Mouse (Mus musculus): ENCODE results near the gene Irgm1. TPM values are rescaled to one million over a fixed set of nuclear protein-coding genes. Genes with fewer than 3 reads are reported as not detected.
"Not testable (repeated sequence)": the region's sequence is repeated elsewhere in the genome, so short reads cannot be mapped to it uniquely, and the experiment has no call there.

Irgm1 gene
- polyA plus RNA-seq, 1 experiment from 2014 or later: 2.2 TPM

- no peak overlapping the region for H3K9ac ChIP-seq (ENCODE audit: low read length)
- ATAC-seq: no peak
- no peaks in the 10 kb centered on the region for H3K36me3 ChIP-seq (ENCODE audit: control insufficient read depth, insufficient read depth, low read length)
- no peak overlapping the region for H3K4me3 ChIP-seq (ENCODE audit: low read depth, low read length)
- H3K9me3 ChIP-seq (replicated peaks; ENCODE audit: control insufficient read depth, low read length): no peaks in the 10 kb centered on the region
- no peaks in the 10 kb centered on the region for H3K27me3 ChIP-seq (replicated peaks; ENCODE audit: control insufficient read depth, insufficient read depth, low read length)
- no peak overlapping the region for H3K27ac ChIP-seq (ENCODE audit: low read depth, low read length)
- DNase-seq (ENCODE audit: low spot score): no peak
- H3K4me1 ChIP-seq (ENCODE audit: control insufficient read depth, insufficient read depth, low read length): peaks cover 12% of the 10 kb centered on the region
- WGBS: 35% methylated on average over 2 of the region's 2 CpGs
- H3K4me2 ChIP-seq (ENCODE audit: low read length): no peak overlapping the region
Measured at GRCm38 (mm10) chr11:48850240-48850639, 21.2 kb downstream of the Irgm1 start.

- no peak for ATAC-seq
- no peaks in the 10 kb centered on the region for H3K4me1 ChIP-seq (ENCODE audit: control insufficient read depth, insufficient read depth, low read length)
- H3K4me2 ChIP-seq (ENCODE audit: low read length): no peak overlapping the region
- H3K9ac ChIP-seq (ENCODE audit: low read length): no peak overlapping the region
- no peaks in the 10 kb centered on the region for H3K9me3 ChIP-seq (replicated peaks; ENCODE audit: control insufficient read depth, low read length)
- H3K4me3 ChIP-seq (ENCODE audit: low read depth, low read length): no peak overlapping the region
- no peak for DNase-seq (ENCODE audit: low spot score)
- WGBS: 54% methylated on average over 5 of the region's 5 CpGs
- H3K27me3 ChIP-seq (replicated peaks; ENCODE audit: control insufficient read depth, insufficient read depth, low read length): no peaks in the 10 kb centered on the region
- H3K36me3 ChIP-seq (ENCODE audit: control insufficient read depth, insufficient read depth, low read length): no peaks in the 10 kb centered on the region
- H3K27ac ChIP-seq (ENCODE audit: low read depth, low read length): no peak overlapping the region
Measured at GRCm38 (mm10) chr11:48846881-48847280, 24.6 kb downstream of the Irgm1 start.

DNA sequence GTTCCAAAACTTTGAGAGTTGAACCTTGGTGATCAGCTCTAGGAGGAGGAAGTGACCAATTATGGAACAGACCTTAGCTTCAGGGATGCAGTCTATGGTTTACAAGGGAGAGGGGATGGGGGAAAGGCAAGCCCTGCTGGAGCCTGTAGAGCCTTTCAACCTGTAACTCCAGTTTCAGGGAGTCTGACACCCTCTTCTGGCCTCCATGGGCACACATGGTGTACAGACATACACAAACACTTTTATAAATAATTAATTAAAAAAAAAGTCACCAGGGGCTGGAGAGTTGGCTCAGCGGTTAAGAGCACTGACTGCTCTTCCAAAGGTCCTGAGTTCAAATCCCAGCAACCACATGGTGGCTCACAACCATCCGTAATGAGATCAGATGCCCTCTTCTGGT lies 25.1 kb downstream of the Irgm1 start:
- not testable (repeated sequence) for H3K36me3 ChIP-seq (ENCODE audit: control insufficient read depth, insufficient read depth, low read length); H3K4me2 ChIP-seq (ENCODE audit: low read length); DNase-seq (ENCODE audit: low spot score); H3K9me3 ChIP-seq (replicated peaks; ENCODE audit: control insufficient read depth, low read length); ATAC-seq; H3K27ac ChIP-seq (ENCODE audit: low read depth, low read length); H3K9ac ChIP-seq (ENCODE audit: low read length); H3K27me3 ChIP-seq (replicated peaks; ENCODE audit: control insufficient read depth, insufficient read depth, low read length); H3K4me1 ChIP-seq (ENCODE audit: control insufficient read depth, insufficient read depth, low read length); H3K4me3 ChIP-seq (ENCODE audit: low read depth, low read length)
- WGBS: 78% methylated on average over 2 of the region's 2 CpGs

- H3K9me3 ChIP-seq (replicated peaks; ENCODE audit: control insufficient read depth, low read length): no peaks in the 10 kb centered on the region
- no peaks in the 10 kb centered on the region for H3K4me1 ChIP-seq (ENCODE audit: control insufficient read depth, insufficient read depth, low read length)
- H3K27me3 ChIP-seq (replicated peaks; ENCODE audit: control insufficient read depth, insufficient read depth, low read length): no peaks in the 10 kb centered on the region
- no peak overlapping the region for H3K9ac ChIP-seq (ENCODE audit: low read length)
- H3K4me2 ChIP-seq (ENCODE audit: low read length): no peak overlapping the region
- 39% methylated on average over 13 of the region's 13 CpGs for WGBS
- H3K4me3 ChIP-seq (ENCODE audit: low read depth, low read length): no peak overlapping the region
- no peak overlapping the region for H3K27ac ChIP-seq (ENCODE audit: low read depth, low read length)
- DNase-seq (ENCODE audit: low spot score): no peak
- no peaks in the 10 kb centered on the region for H3K36me3 ChIP-seq (ENCODE audit: control insufficient read depth, insufficient read depth, low read length)
- no peak for ATAC-seq
Measured at GRCm38 (mm10) chr11:48845244-48845815, 26.2 kb downstream of the Irgm1 start.

GRCm38 (mm10) chr11:48844309-48844708 lies 27.2 kb downstream of the Irgm1 start:
- DNase-seq (ENCODE audit: low spot score) (no peak), ATAC-seq (no peak)
- H3K27ac ChIP-seq (ENCODE audit: low read depth, low read length): no peak overlapping the region
- H3K4me2 ChIP-seq (ENCODE audit: low read length): no peak overlapping the region
- no peak overlapping the region for H3K9ac ChIP-seq (ENCODE audit: low read length)
- H3K9me3 ChIP-seq (replicated peaks; ENCODE audit: control insufficient read depth, low read length): no peaks in the 10 kb centered on the region
- 53% methylated on average over 6 of the region's 6 CpGs for WGBS
- no peaks in the 10 kb centered on the region for H3K4me1 ChIP-seq (ENCODE audit: control insufficient read depth, insufficient read depth, low read length)
- H3K36me3 ChIP-seq (ENCODE audit: control insufficient read depth, insufficient read depth, low read length): no peaks in the 10 kb centered on the region
- no peaks in the 10 kb centered on the region for H3K27me3 ChIP-seq (replicated peaks; ENCODE audit: control insufficient read depth, insufficient read depth, low read length)
- H3K4me3 ChIP-seq (ENCODE audit: low read depth, low read length): no peak overlapping the region

- WGBS: 79% methylated on average over 11 of the region's 11 CpGs
- no peaks in the 10 kb centered on the region for H3K9me3 ChIP-seq (replicated peaks; ENCODE audit: control insufficient read depth, low read length)
- ATAC-seq: no peak
- no peak overlapping the region for H3K4me2 ChIP-seq (ENCODE audit: low read length)
- H3K27me3 ChIP-seq (replicated peaks; ENCODE audit: control insufficient read depth, insufficient read depth, low read length): no peaks in the 10 kb centered on the region
- no peak overlapping the region for H3K4me3 ChIP-seq (ENCODE audit: low read depth, low read length)
- no peaks in the 10 kb centered on the region for H3K36me3 ChIP-seq (ENCODE audit: control insufficient read depth, insufficient read depth, low read length)
- no peak overlapping the region for H3K27ac ChIP-seq (ENCODE audit: low read depth, low read length)
- no peak overlapping the region for H3K9ac ChIP-seq (ENCODE audit: low read length)
- no peak for DNase-seq (ENCODE audit: low spot score)
- H3K4me1 ChIP-seq (ENCODE audit: control insufficient read depth, insufficient read depth, low read length): peaks cover 2% of the 10 kb centered on the region; the same call in 1 of the 2 replicates
Measured at GRCm38 (mm10) chr11:48843202-48843601, 28.3 kb downstream of the Irgm1 start.

DNA sequence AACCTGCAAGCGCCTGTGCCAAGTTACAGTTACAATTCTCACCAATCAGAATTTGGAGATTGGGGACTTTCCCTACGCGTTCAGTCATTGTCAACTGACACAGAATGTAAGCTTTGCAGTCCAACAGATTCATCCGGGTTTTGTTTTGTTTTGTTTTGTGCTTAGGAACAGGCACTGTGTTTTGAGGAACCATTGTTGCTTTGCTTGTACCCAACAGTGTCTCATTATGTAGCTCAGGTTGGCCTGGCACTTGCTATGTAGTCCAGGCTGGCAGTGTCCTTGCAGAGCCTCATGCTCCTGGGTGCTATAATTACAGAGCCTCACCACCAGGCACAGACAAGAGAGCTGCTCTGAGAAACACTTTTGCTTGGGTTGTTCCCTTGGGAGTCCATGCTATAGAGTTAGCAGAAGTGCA lies 29.1 kb downstream of the Irgm1 start:
- no peak for ATAC-seq
- WGBS: 80% methylated on average over 4 of the region's 4 CpGs
- no peak overlapping the region for H3K27ac ChIP-seq (ENCODE audit: low read depth, low read length)

DNA sequence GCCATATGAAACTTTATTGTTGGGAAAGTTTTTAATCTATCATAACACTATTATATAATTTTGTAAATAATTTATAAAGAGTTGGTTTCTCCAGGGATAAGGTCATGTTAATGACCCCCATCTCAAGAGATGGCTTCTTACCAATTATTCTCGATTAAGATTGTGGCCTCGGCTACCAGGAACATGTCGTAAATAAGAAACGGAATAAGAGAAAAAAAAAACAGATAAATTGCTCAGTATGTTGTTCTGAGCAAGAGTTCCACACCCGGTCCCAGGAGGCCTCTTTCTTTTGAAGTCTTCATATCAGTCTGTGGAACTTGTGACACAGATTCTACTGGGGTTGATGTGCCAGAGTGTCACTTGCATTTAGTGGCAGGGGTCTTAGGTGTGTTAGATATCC lies 30.3 kb downstream of the Irgm1 start:
- H3K9me3 ChIP-seq (replicated peaks; ENCODE audit: control insufficient read depth, low read length): no peaks in the 10 kb centered on the region
- peaks cover 4% of the 10 kb centered on the region; the same call in 1 of the 2 replicates for H3K4me1 ChIP-seq (ENCODE audit: control insufficient read depth, insufficient read depth, low read length)
- H3K27ac ChIP-seq (ENCODE audit: low read depth, low read length): no peak overlapping the region
- H3K4me2 ChIP-seq (ENCODE audit: low read length): no peak overlapping the region
- ATAC-seq: no peak
- H3K9ac ChIP-seq (ENCODE audit: low read length): no peak overlapping the region
- no peak overlapping the region for H3K4me3 ChIP-seq (ENCODE audit: low read depth, low read length)
- 90% methylated on average over 5 of the region's 5 CpGs for WGBS
- H3K36me3 ChIP-seq (ENCODE audit: control insufficient read depth, insufficient read depth, low read length): no peaks in the 10 kb centered on the region
- no peak for DNase-seq (ENCODE audit: low spot score)
- H3K27me3 ChIP-seq (replicated peaks; ENCODE audit: control insufficient read depth, insufficient read depth, low read length): no peaks in the 10 kb centered on the region

More for the DNA sequence above, 29.1 kb downstream of the Irgm1 start:
- Histone ChIP-seq H3K27me3 (replicated peaks; ENCODE audit: control insufficient read depth, insufficient read depth, low read length) (no peaks in the 10 kb centered on the region), H3K9ac (ENCODE audit: low read length) (no peak overlapping the region), H3K9me3 (replicated peaks; ENCODE audit: control insufficient read depth, low read length) (no peaks in the 10 kb centered on the region), H3K4me3 (ENCODE audit: low read depth, low read length) (no peak overlapping the region), H3K4me2 (ENCODE audit: low read length) (no peak overlapping the region), H3K4me1 (ENCODE audit: control insufficient read depth, insufficient read depth, low read length) (peaks cover 4% of the 10 kb centered on the region; the same call in 1 of the 2 replicates), H3K36me3 (ENCODE audit: control insufficient read depth, insufficient read depth, low read length) (no peaks in the 10 kb centered on the region)
- no peak for DNase-seq (ENCODE audit: low spot score)

DNA sequence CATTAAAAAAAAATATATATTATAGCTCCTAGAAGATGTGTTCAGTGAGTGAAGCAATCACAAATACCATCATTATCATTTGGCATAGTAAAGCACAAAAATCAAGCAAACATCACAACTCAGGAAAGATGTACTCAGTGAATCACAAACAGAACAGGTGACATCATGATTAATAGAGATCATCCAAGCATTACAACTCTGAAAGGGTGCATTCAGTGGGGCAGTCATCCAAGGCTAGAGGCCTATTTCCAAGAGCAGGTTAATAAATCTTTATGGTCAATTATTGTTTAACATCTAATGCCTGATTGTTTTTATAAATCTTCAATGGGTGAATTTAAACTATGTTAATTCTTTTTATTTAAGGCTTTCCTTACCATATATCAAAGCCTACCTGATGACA lies 30.7 kb downstream of the Irgm1 start:
- ATAC-seq: no peak
- Histone ChIP-seq H3K4me3 (ENCODE audit: low read depth, low read length) (no peak overlapping the region), H3K9me3 (replicated peaks; ENCODE audit: control insufficient read depth, low read length) (no peaks in the 10 kb centered on the region), H3K4me2 (ENCODE audit: low read length) (no peak overlapping the region), H3K9ac (ENCODE audit: low read length) (no peak overlapping the region), H3K27ac (ENCODE audit: low read depth, low read length) (no peak overlapping the region), H3K36me3 (ENCODE audit: control insufficient read depth, insufficient read depth, low read length) (no peaks in the 10 kb centered on the region), H3K27me3 (replicated peaks; ENCODE audit: control insufficient read depth, insufficient read depth, low read length) (no peaks in the 10 kb centered on the region), H3K4me1 (ENCODE audit: control insufficient read depth, insufficient read depth, low read length) (peaks cover 4% of the 10 kb centered on the region; the same call in 1 of the 2 replicates)
- no peak for DNase-seq (ENCODE audit: low spot score)

Data from forebrain, embryonic 14.5 days (tissue).